Mouse (Mus musculus): ENCODE results near the gene Gbp7. TPM values are rescaled to one million over a fixed set of nuclear protein-coding genes. Genes with fewer than 3 reads are reported as not detected.

Gene Gbp7
- polyA plus RNA-seq, 1 experiment from 2014 or later: 22.4 TPM

DNA sequence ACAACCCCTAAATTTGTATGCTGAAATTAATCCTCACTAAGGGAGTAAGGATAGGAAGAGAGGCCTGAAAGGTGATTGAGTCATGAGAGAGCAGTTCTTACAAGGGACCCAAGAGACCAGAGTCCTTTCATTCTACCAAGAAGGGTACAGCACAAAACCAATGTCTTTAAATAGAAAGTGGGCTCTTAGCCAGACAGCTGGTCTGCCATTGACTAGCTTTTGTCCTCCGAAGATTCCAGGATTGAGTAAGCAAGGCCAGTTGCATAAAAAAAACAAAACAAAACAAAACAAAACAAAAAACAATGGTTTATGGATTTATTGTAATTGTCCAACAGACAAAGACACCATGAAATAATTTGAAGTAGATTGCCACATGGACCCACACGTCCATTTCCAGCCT lies 58.7 kb downstream of the Gbp7 start:
- no peaks in the 10 kb centered on the region for H3K79me2 ChIP-seq (ENCODE audit: inconsistent target)
- WGBS (ENCODE audit: missing documents): 84% methylated on average over 2 of the region's 2 CpGs
- H3K27ac ChIP-seq: no peak overlapping the region
- no peak overlapping the region for H3K4me3 ChIP-seq (ENCODE audit: inconsistent target)
- H3K36me3 ChIP-seq (ENCODE audit: inconsistent target): no peaks in the 10 kb centered on the region

DNA sequence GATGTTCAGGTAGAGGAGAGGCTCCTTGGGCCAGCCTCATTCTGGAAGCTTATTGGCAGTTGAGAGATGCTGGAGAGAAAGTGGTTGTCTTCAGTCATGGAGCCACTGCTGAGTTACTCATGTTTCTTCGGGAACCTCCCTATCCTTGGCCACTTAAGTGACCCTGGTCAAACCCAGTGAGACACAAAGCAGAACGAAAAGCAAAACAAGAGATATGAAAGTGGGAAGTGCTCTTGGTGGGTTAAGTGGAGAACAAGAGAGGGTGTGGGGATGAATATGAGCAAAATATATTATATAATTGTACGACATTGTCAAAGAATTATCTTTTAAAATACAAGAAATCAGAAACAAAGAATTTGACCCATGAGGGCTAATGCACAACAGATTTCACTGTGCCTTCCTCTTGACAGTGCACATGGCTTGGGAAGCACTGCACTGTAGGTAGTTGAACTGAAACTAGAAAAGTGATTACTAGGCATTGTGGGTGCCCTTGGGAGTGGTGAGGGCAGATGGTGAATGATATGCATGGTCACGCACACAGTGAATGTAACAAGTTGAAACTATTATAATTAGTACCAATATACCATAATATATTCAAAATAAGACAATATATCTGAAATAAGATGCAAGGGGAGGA lies 60.4 kb downstream of the Gbp7 start:
- Histone ChIP-seq H3K27ac (peak overlapping the region; percentile 25; the same call in 1 of the 2 replicates), H3K79me2 (ENCODE audit: inconsistent target) (no peaks in the 10 kb centered on the region), H3K4me3 (ENCODE audit: inconsistent target) (no peak overlapping the region), H3K36me3 (ENCODE audit: inconsistent target) (no peaks in the 10 kb centered on the region)
- WGBS (ENCODE audit: missing documents): 17% methylated on average over 4 of the region's 4 CpGs

DNA sequence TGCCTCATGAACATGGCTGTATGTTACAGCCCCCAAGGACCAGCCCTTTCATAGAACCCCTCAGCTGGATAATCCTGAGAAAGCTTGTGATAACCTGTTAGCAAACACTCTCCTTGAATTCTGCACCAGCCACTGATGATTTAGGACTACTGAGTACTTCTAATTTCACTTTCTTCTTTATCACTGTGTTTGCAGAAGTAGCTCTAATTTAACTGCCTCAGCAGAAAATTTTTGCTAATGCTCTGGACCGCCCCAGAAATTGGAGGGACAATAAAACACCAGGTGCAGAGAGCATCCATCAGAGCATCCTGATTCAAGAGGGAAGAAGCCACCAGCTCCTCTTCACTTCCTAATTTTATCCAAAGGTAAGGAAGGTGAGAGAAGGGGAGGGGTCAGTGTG lies 64.4 kb downstream of the Gbp7 start, which contains the start of gene Gbp2b:
Gene Gbp2b (plus strand): TSS at position 301 of the 400 bp plus-strand sequence.
- H3K36me3 ChIP-seq (ENCODE audit: inconsistent target): no peaks in the 10 kb centered on the region
- no peak within 1 kb of the TSS for H3K27ac ChIP-seq
- 88% methylated on average over 1 of the region's 1 CpGs for WGBS (ENCODE audit: missing documents)
- H3K4me3 ChIP-seq (ENCODE audit: inconsistent target): no peak within 1 kb of the TSS
- H3K79me2 ChIP-seq (ENCODE audit: inconsistent target): no peaks in the 10 kb centered on the region

DNA sequence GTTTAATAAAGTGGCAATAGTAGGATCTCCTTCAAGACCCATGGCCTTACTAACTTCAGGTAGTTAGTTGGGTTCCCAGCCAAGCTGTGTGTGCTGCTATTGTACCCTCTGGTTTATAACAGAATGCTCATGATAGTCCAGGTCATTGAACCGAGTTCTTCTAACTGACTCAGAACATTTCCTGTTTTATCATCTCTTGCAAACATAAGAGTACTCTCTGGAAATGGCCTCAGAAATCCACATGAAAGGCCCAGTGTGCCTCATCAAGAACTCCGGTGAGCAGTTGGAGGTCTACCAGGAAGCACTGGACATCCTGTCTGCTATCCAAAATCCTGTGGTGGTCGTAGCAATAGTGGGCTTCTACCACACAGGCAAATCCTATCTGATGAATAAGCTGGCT lies 67.8 kb downstream of the Gbp7 start:
- H3K36me3 ChIP-seq (ENCODE audit: inconsistent target): no peaks in the 10 kb centered on the region
- no peaks in the 10 kb centered on the region for H3K79me2 ChIP-seq (ENCODE audit: inconsistent target)
- 94% methylated on average over 3 of the region's 3 CpGs for WGBS (ENCODE audit: missing documents)
- H3K4me3 ChIP-seq (ENCODE audit: inconsistent target): no peak overlapping the region
- no peak overlapping the region for H3K27ac ChIP-seq

Other genes with a start within 250 kb of the Gbp7 start
- gene Pdlim5, start 134.6 kb upstream of the Gbp7 start, polyA plus RNA-seq (2018): 24.0 to 43.7 TPM (median 39.2 TPM) in 3 replicates
- 6.2 to 68.6 TPM (median 14.6 TPM) in 3 replicates for gene Gbp5, start 36.4 kb upstream of the Gbp7 start, polyA plus RNA-seq (2018)
- gene Gbp3, start 29.7 kb downstream of the Gbp7 start, polyA plus RNA-seq (2018): 11.0 to 108 TPM (median 33.4 TPM) in 3 replicates
- 0.32 to 0.66 TPM in 2 of 3 replicates, not detected in the other for gene Gbp2b, start 64.5 kb downstream of the Gbp7 start, polyA plus RNA-seq (2018)
- gene Gbp2, start 90.3 kb downstream of the Gbp7 start, polyA plus RNA-seq (2018): 22.4 to 246 TPM (median 54.9 TPM) in 3 replicates
- gene Kyat3, start 170.7 kb downstream of the Gbp7 start, polyA plus RNA-seq (2018): 2.1 to 2.7 TPM (median 2.7 TPM) in 3 replicates
- gene Gtf2b, start 234.7 kb downstream of the Gbp7 start, polyA plus RNA-seq (2018): 50.6 to 61.4 TPM (median 51.3 TPM) in 3 replicates